Mouse (Mus musculus) ES-E14 (cell line): ENCODE measurements around the gene Prepl.

Experiments used
- MAFK ChIP-seq: IDR thresholded peaks from 2 replicates; pipeline ENCODE4 v1.6.1; 2014; ENCODE audit warnings: mild to moderate bottlenecking, low read depth, low read length, inconsistent platforms; ENCODE audit not compliant: insufficient read depth
- ZC3H11A ChIP-seq: IDR thresholded peaks from 2 replicates; pipeline ENCODE4 v1.6.1; 2012; ENCODE audit warnings: low read depth, mild to moderate bottlenecking, inconsistent platforms, low read length, borderline replicate concordance

GRCm38 (mm10) chr17:85091762-85092161 lies 1.7 kb upstream of the Prepl start:
- TF ChIP-seq ZC3H11A (no peak), MAFK (no peak)
